Mouse (Mus musculus): ENCODE results near the gene Cpb1. TPM values are rescaled to one million over a fixed set of nuclear protein-coding genes. Genes with fewer than 3 reads are reported as not detected.

The Cpb1 gene
- total RNA-seq, 4 experiments from 2014 or later: 5.9 to 10.3 (median 8.5) TPM

Small RNA genes lying within 50 kb of the gene (microRNA-seq; reads per million reads assigned to microRNA genes)
- gene Mir7007: 1.1 to 1.2 reads per million in 2 experiments

Other genes starting within 250 kb of the Cpb1 start
- gene Hps3, start 240.4 kb downstream of the Cpb1 start, total RNA-seq (2022): 10 to 100 TPM; 16.2 to 24.2 (median 19.1) TPM
- 10 to 100 TPM; 26.9 to 30.1 (median 30.0) TPM for gene Hltf, start 217.9 kb downstream of the Cpb1 start, total RNA-seq (2022)
- 100 to 1,000 TPM in 2 of 4 experiments, 10 to 100 TPM in 2; 75.7 to 133 (median 94.3) TPM for gene Gyg, start 120.4 kb downstream of the Cpb1 start, total RNA-seq (2022)
- gene Cpa3, start 33.6 kb downstream of the Cpb1 start, total RNA-seq (2022): 1 to 10 TPM; 2.3 to 3.4 (median 2.9) TPM
- 10 to 100 TPM in 3 of 4 experiments, 1 to 10 TPM in 1; 8.6 to 19.1 (median 12.0) TPM for gene Agtr1b, start 91.4 kb upstream of the Cpb1 start, total RNA-seq (2022)

All from adrenal gland, adult 8-10 months (tissue).